Mouse (Mus musculus) kidney, postnatal 25 days (tissue): ENCODE measurements around the gene Kitl.
A peak's percentile ranks its signal among the peaks of the same experiment; 100 is the strongest.

Experiments used
- DNase-seq, 2 experiments: peaks; one replicate each; pipeline ENCODE4 v3.0.0; 2021; ENCODE audit warnings: mixed read lengths in 2 of 2

Kitl gene

DNA sequence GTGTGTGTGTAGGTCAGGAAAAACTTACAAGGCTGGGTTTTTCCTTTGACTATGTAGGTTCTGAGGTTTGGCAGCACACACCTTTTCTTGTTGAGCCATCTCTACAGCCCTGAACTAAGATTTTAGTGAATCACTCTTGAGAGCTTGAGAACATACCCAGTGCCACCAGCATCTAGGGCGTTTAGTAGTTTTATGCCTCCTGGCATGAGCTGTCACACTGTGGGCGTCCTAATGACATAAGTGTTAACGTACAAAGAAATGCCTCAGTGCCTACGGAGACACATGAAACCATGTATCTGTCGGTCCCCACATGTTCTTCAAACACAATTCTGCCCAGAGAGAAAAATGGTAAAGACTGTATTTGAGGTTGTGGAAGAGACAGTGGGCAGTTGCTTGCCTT lies 15.0 kb downstream of the Kitl start:
- no peak for DNase-seq

DNA sequence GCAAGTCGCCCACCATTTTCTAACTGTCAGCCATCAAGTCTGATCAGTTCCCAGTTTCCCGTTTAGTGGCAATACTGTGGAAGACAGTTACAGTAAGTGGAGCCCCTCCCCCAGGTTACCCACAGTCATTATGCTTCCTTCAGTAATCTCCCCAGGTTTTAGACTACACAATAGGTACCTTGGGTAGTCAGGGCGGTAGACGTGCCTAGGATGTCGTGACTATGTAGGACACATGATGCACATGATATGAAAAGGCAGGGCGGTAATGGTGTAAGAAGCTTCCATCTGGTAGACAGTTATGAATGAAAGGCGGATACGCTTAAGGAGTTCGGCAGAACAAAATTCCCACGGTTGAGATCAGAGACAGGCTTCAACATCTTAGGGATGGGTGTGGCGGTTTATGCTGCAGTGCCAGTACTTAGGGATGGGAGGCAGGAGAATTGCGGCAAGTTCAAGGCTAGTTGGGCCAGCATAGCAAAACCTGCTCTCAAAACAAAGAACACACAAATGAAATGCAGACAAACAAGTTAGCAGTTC lies 15.6 kb downstream of the Kitl start:
- no peak for DNase-seq

DNA sequence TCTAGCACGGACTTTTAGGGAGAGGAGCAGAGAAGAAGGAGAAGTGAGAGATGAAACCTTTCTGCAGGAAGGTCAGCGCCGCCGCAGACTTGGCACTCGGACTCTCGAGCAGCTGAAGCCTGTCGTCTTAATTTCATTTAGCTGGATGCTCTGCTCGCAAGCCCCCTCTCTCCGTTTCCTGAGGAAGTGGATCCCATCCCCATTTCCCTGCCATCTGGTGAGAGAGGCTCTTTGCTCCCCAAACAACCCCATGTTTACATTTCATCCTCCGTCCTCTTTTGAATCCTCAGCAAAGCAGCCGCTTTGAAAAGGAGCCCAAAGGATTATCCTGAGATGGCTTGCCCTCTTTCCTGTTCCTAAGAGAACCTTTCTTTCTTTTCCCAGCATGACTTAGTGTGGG lies 16.2 kb downstream of the Kitl start:
- peak in 1 of 2 experiments; percentile 19 for DNase-seq

DNA sequence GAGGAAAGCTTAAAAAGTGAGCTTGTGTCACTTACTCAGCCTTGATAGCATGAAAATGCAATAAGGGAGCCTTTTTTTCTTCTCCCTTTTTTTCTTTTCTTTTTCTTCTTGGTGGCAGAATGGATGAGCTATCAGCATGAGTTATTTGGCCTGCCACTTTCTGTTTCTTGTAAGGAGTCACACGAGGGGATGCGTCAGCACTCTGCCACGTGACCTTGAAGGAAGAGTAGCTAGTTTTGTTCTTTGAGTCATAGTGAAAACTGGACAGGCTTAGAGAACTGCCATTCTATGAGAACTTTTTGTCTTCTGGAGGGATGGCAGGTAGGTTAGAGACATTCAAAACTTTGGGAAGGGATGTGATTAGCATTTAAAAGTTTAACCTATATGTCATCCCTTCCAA lies 17.1 kb downstream of the Kitl start:
- DNase-seq = no peak

DNA sequence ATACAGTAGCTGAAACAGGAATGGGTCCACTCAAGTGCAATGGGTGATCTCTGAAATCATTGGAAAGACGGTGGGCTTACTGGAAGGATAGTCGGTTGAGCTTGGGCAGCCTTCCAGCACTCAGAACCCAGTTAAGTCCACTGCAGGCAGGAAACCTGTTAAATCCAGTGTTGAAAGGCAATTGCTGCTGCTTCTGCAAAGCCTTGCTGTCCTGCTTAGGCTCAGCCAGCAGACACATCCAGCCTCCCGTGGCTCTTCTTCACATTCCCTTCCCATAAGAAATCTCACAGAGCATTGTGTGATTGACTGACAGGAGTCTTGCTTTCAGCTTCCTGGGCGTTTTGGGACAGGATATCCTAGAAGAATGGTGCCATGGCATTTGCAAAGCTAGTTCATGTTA lies 20.6 kb downstream of the Kitl start:
- DNase-seq = no peak

DNA sequence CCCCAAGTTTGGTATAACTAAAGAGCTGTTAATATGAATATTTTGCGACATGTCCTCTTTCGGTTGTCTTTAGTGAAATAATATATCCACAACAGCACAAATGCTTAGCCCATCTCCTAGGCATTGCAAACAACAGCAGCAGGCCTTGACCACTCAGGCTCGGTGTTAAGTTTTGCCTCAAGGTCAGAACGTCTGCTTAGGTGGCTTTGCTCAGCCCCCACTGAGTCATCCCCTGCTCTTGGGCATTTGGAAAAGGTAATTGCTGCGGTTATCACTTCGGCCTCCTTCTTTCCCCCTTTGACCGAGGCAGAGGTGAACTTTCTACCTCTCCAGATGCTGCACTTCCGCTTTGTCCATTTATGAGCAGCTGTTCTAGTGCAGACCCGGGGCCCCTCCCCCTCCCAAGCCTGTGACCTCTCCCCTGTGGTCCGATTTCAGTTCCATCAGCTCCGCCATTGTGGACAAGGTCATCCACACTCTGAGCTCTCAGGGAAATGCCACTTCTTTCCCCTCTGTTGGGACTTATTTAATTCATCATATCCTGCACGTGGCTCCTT lies 23.0 kb downstream of the Kitl start:
- no peak for DNase-seq

DNA sequence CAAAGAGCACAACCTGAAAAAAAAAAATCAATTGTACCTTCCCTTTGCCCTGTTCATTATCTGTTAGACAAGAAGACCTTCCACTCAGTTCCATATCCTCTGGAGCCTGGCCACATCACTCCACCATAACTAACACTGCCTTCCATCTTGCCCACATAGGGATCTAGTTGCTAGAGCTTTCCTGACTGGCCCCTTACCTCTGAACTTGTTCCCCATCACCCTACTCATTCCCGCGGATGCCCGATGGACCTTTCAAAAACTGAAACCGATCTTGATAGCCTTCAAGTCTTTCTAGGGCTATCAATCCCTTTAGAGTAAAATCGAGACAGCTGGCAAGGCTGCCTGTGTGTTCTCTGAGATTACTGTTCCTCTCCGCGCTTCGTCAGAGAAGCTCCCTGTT lies 23.6 kb downstream of the Kitl start:
- DNase-seq = no peak

DNA sequence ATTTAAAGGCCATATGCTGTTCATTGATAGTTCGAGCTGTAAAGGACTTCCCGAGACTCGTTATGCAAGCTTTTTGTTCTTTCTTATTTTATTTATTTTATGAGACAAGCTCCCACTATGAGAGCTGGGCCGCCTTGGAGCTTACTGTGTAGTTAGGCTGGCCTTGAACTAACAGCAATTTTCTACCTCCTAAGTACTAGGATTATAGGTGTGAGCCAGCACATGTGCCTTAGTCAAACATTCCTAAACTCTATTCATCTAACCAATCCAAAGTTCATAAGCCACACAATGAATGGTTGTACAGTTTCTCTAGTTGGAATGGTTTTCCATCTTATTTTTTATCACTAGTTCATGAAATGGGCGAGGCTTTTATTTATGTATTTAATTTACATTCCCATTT lies 28.3 kb downstream of the Kitl start:
- DNase-seq = no peak

DNA sequence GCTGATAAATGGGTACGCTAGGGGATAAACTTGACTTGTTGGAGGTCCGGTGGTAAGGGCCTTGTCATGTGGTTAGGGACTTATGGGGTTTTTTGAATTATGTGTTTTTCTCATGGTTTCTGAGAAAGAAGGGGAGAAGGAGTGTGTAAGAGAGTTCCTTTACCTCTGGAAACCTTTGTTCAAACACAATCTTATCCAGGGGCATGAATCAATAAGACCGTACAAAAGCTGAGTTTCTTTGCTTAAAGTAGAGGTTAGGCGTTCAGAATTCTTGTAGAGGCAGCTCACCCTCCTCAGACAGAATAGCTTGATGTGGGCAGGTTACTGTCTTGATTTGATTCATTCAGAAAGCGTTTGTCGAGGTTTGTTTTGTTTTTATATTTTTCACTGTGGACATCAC lies 28.7 kb downstream of the Kitl start:
- no peak for DNase-seq

DNA sequence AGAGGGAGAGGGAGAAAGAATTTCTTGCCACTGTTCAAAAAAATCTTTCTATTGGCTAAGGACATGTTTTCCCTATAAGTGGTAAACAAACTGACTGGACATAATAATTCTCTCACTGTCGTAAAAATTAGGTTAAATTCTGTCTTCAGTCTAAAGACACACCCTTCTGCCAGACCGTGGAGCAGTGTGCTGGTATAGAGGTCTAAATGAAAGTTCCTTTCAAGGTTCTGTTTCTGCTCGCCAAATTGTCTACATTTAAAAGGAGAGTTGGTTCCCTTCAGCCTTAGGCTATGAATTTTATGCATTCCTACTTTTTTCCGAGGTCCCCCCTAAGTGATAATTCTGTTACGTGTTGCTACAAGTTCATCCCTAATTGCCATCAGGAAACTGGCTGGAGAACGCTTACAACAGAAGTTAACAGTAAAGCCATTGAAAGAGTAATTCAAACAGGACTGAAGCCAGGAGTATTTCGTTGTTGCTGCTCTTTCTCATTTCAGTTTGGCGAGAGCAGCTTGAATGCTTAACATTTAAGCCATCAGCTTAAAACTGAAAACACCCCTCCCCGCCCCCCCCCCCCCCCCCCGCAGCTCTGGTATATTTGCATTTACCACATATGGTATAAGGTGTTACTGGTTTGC lies 35.8 kb downstream of the Kitl start:
- DNase-seq = no peak

DNA sequence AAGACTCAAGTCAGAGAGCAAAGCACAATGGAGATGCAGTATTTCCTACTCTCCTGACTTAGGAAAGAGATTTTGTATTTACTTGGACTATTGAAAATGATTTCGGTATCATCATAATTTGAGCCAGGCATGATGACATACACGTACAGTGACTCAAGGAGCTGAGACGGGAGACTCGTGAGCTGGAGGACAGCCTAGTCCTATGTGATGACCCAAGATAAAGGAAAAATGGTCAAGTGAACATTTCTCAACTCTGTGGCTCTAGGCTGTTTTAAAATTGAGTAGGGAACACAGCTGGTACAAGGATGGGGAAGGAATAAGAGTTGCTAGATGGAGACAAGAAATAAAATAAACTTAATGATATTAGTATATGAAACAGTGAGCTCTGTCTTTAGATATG lies 37.0 kb downstream of the Kitl start:
- no peak for DNase-seq

DNA sequence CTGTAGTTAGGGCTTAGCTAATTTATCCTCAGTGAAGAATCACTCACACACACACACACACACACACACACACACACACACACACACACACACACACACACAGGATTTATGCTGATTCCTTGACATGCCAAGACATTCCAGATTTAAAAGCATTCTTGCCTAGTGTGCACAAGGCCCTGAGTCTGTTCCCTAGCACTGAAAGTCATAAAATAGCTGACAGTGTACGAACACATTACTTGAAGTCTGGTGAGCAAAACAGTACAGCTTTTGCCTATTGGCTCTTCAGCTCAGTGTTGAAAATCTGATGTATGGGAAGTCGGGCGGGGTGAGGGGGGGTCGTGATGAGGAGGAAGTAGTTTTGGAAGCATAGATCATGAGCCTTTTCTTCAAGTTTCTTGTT lies 37.5 kb downstream of the Kitl start:
- DNase-seq = peak in 1 of 2 experiments; percentile 14

DNA sequence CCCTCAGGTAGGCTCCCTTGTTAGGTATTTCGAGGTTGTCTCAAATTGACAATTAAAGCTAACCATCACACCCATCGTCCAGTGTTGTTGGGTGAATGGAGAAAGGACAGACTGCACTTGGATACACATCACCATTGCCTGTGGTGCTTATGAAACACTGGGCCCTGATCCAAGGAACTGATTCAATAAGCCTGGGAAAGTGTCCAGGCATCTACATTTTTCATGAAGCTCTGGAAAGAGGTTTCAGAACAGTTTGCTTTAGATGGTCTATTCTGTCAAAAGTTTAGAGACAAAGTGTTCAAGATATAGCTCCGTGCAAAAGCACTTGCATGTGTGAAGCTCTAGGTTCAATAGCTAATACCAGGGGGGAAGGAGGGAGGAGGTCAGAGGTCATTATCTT lies 38.6 kb downstream of the Kitl start:
- DNase-seq = peak; percentile 45 to 51

DNA sequence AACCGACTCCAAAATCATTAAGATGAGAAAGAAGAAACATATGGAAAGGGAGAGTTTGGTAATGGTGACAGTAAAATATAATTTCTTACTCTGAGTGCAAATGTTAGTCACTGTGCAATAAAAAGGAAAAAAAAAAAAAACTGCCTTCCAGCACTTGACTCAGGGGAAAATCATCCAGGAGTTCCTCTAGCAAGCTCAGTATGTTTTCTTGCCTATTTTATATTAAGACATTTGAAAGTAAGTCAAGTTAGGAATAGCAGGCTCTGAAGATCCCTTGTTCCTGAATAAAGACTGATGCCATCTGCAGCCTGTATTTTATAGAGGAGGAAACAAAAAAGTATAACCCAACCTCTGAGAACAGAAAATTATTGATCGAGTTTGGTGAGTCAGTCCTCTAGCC lies 39.7 kb downstream of the Kitl start:
- DNase-seq = no peak

DNA sequence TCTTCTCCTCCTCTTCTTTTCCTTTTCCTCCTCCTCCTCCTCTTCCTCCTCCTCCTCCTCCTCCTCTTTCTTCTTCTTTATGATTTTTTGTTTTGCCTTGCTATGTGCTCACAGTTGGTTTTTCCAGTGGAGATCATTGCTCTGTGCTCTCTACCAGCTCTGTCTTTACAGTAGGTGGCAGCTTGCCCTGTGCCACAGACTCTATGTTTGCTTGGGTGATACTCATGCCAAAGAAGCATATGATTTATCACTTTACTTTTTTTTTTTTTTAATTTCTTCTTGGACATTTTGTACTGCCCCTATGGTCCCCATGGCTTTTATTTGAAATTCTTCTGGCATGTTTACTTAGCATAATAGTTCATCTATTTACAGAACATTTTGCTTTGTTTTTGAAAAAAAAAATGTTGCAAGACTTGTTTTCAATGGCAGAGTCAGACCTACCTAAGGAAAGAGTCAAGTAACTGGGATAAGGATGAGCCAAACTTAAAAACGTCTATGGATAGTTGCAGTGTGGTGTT lies 41.7 kb downstream of the Kitl start:
- DNase-seq = no peak

DNA sequence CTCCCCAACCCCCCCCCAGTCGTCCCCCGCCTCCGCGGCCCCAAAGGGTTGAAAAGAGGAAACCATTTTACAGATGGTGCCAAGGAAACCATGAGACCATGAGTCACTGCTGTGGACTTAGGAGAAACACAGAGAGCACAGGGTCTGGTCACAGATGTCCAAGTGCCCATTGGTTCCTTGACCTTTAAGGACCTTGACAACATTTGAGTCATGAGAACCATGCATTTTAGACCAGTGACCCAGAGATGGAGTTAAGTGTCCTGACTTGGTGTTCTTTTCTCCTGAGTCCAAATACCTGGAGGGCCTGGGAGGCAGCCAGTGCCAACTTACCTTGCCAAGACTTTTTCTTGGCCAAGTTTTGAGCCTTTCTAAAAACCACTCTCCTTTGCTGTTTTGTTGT lies 43.9 kb downstream of the Kitl start:
- DNase-seq = peak; percentile 46 to 68

DNA sequence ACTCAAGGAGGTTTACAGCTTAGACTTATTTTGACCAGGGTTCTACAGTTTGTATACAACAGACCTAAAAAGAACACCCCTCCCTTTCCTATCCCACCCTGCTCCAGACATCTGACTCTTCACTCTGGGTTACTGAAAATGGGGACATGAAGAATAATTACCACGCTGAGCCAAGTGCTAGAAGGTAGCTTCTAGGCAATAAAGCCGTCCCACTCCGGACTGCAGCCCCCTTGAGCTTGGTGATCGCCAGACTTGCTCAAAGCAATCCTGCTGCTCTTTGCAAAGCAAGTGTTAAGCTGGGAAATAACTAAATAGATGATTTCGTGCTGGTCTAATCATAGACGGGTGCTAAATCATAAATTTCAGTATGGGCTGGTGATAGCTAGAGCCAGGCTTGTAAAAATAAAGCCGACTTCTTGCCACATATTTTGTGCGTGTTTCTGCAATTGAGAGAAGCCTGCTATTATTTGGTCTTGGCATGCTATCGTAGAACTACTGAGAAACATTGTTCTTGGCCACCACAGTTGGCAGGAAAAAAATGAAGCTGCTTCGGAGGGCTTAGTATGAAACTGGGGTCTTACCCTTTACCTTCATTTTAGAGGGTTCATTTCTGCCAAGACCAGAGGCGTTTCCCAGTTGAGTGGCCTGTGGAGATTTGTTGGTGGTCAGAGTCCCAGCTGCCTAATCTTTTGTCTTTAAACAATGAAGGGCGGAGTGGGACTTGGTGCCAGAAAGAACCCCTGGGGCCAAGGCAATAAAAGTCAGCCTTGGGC lies 50.3 kb downstream of the Kitl start:
- DNase-seq = peak; percentile 22 to 36

DNA sequence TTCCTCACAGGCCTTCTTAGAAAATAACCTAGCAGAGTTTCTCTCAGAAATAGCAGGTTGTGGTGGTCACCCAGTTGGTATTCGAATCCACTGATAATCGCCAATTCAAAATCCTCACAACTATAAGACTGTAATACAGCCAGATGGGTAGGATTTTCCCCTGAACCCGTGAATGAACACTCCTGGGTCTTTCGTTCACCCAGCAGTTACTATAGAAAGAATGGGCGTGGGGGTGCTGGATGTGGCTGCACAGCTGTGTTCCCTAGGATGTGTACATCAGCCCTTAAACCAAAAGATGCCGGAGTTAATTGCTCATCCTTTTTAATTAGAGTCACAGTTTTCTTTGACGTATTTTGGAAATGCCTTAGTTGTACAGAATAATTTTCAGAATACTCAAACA lies 50.9 kb downstream of the Kitl start:
- no peak for DNase-seq

DNA sequence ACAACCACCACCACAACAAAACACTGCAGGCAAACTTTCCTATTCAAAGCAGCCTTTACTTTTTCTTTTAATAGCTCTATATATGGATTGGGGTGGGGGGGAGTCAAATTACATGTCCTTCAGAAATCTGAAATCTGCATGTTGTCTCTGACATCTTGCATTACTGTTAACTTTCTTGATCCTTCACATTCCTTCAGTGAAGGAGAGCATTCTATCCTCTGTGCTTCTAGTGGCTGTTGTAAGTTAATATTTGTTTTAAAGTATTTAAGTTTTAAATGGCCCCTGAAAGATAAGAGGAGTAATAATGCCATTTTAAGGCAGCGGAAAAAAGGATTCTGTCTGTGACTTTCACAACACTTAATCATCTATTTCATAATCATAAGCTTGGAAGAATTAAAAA lies 57.2 kb downstream of the Kitl start:
- no peak for DNase-seq

DNA sequence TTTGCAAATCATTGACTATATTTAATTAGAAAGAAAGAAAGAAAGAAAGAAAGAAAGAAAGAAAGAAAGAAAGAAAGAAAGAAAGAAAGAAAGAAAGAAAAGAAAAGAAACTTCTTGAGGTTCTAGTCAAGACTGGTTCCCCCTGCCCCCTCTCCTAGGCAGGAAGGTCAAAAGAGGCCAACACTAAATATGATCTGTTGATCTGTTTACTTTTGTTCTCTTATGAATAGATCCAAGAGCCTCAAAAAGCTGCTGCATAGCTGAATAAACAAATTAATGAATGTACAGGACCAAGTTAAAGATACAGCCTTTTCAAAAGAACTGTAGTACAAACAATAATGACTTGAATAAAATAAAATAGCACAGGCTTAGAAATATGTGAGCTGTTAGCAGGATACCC lies 57.7 kb downstream of the Kitl start:
- no peak for DNase-seq

DNA sequence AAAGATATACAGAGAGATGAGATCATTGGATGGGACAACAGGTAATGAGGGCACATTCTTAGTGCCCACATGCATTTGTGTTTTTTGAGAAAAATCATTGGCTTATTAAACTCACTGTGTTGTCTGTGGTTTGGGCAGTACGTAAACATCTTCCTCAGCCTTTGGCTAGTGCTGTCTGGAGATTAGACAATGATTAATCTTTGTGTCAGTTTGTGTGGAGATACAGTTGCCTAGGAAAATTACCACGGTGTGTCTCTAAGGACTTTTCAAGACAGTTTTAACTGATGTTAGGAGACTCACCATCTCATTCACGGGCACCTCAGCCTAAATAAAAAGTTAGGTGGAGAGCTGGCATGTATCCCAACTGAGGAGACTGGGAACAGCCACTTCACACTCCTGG lies 85.7 kb downstream of the Kitl start:
- no peak for DNase-seq

DNA sequence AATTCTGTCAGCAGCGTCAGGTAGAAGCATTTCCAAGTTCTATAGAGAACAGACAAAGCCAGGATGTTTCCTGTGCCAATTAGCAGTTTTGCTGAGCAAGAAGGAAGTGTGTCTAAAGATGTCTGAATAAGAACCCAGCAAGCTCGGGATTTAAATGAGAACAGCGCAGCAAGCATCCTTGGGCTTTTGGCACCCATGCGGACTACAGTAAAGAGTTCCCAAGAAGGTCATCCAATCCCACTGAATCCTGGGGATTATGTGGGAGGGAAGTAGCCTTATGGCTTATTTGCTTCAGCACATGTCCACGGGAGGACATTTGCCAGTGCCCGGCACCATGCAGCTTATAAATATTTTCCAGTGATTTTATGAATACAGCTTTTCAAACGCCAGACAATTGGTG lies 95.8 kb downstream of the Kitl start:
- DNase-seq = no peak

DNA sequence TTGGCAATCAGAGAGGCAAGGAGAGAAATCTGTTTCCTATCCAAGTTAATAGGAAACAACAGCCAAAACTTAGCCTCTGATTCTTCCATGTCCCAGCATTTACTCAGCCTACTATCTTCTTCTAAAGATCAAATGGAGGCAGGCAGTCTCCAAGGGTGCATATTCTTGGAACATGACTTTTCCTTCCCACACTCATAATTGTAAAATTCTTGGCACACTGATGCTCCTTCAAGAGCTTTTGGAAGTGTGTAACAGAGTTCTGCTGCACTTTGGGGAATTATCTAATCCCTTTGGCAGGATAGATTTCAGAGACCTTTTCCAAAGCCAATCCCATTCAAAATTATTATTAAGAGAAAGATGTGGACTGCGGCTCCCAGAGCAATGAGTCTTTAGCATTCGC lies 100.1 kb downstream of the Kitl start:
- no peak for DNase-seq

DNA sequence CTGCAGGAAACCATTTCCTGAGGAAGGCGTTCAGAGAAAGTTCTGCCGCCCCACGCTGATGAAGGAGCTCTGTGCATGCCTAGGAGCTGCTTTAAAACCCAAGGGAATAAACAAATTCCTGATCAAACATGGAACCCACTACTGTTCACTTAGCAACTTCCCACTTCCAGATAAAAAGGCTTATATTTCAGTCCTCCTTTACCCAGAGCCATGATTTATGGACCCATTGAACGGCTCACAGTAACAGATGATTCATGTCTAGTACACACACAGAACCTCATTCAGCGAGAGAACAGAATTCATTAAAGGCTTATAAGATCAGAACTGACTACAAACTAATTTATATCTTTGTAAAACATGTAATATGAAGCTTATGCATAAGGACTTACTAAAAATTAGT lies 109.0 kb downstream of the Kitl start:
- no peak for DNase-seq
